Mouse (Mus musculus): ENCODE measurements around the gene Esx1. TPM values are rescaled to one million over a fixed set of nuclear protein-coding genes. Genes with fewer than 3 reads are reported as not detected.

Gene Esx1
- total and polyA plus RNA-seq, 3 experiments = 0.17 to 2.1 (median 0.47) TPM

GRCm38 (mm10) chrX:137167658-137168057, 45.8 kb upstream of the Esx1 start:
- Histone ChIP-seq H3K4me3 (replicated peaks in 1 of 3; ENCODE audit: low read depth in 2 of 3, low read length in 2 of 3, poor library complexity in 1 of 3) (no peak overlapping the region), H3K79me2 (replicated peaks; ENCODE audit: control insufficient read depth, extremely low read depth, insufficient read depth, poor library complexity, severe bottlenecking) (no peaks in the 10 kb centered on the region), H3K27ac (ENCODE audit: insufficient read depth, low read depth) (no peak overlapping the region), H3K9me3 (replicated peaks; ENCODE audit: low read length) (no peaks in the 10 kb centered on the region), H3K36me3 (replicated peaks in 1 of 2; ENCODE audit: control insufficient read depth in 1 of 2, insufficient read depth in 1 of 2, low read length in 1 of 2) (no peaks in the 10 kb centered on the region), H3K9ac (ENCODE audit: insufficient read depth, low read depth) (no peak overlapping the region), H3K4me2 (ENCODE audit: insufficient read depth, low read depth, poor library complexity, severe bottlenecking) (no peak overlapping the region), H3K27me3 (replicated peaks) (no peaks in the 10 kb centered on the region), H3K4me1 (ENCODE audit: control insufficient read depth in 1 of 2, insufficient read depth in 2 of 2) (no peaks in the 10 kb centered on the region)
- DNase-seq (ENCODE audit: extremely low read depth) = no peak
- in situ Hi-C loops (cut with MboI; ENCODE audit: low pct_ligation_motif_present, low pct_unique_long_range_greater_than_20kb, low sequenced_read_pairs) (no loop called here), dilution Hi-C loops (cut with MboI; ENCODE audit: extremely low pct_ligation_motif_present, extremely low pct_unique_long_range_greater_than_20kb, low sequenced_read_pairs) (no loop called here)
- TF ChIP-seq NRF1 (IDR thresholded peaks at IDR 0.05; ENCODE audit: low read depth, low read length) = no peak

GRCm38 (mm10) chrX:137165621-137166020, 43.7 kb upstream of the Esx1 start:
- DNase-seq (ENCODE audit: extremely low read depth) = no peak
- TF ChIP-seq CHD1 (IDR thresholded peaks at IDR 0.05; ENCODE audit: low read depth, low read length) (no peak), TBP (conservative IDR thresholded peaks at IDR 0.05; ENCODE audit: low read depth, low read length) (no peak), PAX5 (IDR thresholded peaks at IDR 0.05; ENCODE audit: low read length) (no peak), POLR2AphosphoS2 (IDR thresholded peaks at IDR 0.05; ENCODE audit: low read depth, low read length) (no peak), JUND (conservative IDR thresholded peaks at IDR 0.05; ENCODE audit: low read depth, low read length) (no peak), NELFE (IDR thresholded peaks at IDR 0.05; ENCODE audit: low read depth, low read length) (no peak), MAFK (IDR thresholded peaks at IDR 0.05; ENCODE audit: insufficient replicate concordance, low read length) (no peak), UBTF (IDR thresholded peaks at IDR 0.05; ENCODE audit: low read depth, low read length) (no peak), ZKSCAN1 (IDR thresholded peaks at IDR 0.05; ENCODE audit: borderline replicate concordance, low read depth, low read length) (no peak), MEF2A (IDR thresholded peaks at IDR 0.05; ENCODE audit: borderline replicate concordance, low read depth, low read length) (no peak), MAX (IDR thresholded peaks at IDR 0.05; ENCODE audit: low read length) (no peak), USF2 (conservative IDR thresholded peaks at IDR 0.05; ENCODE audit: low read depth, low read length) (no peak), EP300 (IDR thresholded peaks at IDR 0.05; ENCODE audit: low read length) (no peak), HCFC1 (IDR thresholded peaks at IDR 0.05; ENCODE audit: low read depth, low read length) (no peak), POLR2A (IDR thresholded peaks at IDR 0.05; ENCODE audit: low read depth, low read length) (no peak), ETS1 (conservative IDR thresholded peaks at IDR 0.05; ENCODE audit: low read depth, low read length) (no peak), ELF1 (IDR thresholded peaks at IDR 0.05; ENCODE audit: low read depth, low read length) (no peak)
- Histone ChIP-seq H3K36me3 (replicated peaks in 1 of 2; ENCODE audit: control insufficient read depth in 1 of 2, insufficient read depth in 1 of 2, low read length in 1 of 2) (no peaks in the 10 kb centered on the region), H3K4me1 (ENCODE audit: control insufficient read depth in 1 of 2, insufficient read depth in 2 of 2) (no peaks in the 10 kb centered on the region), H3K9me3 (replicated peaks; ENCODE audit: low read length) (no peaks in the 10 kb centered on the region), H3K4me2 (ENCODE audit: insufficient read depth, low read depth, poor library complexity, severe bottlenecking) (no peak overlapping the region), H3K79me2 (replicated peaks; ENCODE audit: control insufficient read depth, extremely low read depth, insufficient read depth, poor library complexity, severe bottlenecking) (no peaks in the 10 kb centered on the region), H3K4me3 (replicated peaks in 1 of 3; ENCODE audit: low read depth in 2 of 3, low read length in 2 of 3, poor library complexity in 1 of 3) (no peak overlapping the region), H3K9ac (ENCODE audit: insufficient read depth, low read depth) (no peak overlapping the region), H3K27me3 (replicated peaks) (no peaks in the 10 kb centered on the region), H3K27ac (ENCODE audit: insufficient read depth, low read depth) (no peak overlapping the region)
- in situ Hi-C loops (cut with MboI; ENCODE audit: low pct_ligation_motif_present, low pct_unique_long_range_greater_than_20kb, low sequenced_read_pairs) (no loop called here), dilution Hi-C loops (cut with MboI; ENCODE audit: extremely low pct_ligation_motif_present, extremely low pct_unique_long_range_greater_than_20kb, low sequenced_read_pairs) (no loop called here)

All from CH12.LX (cell line).